Mouse (Mus musculus) thymus, postnatal 0 days (tissue): ENCODE data around the gene Ppp1r15b. TPM values are rescaled to one million over a fixed set of nuclear protein-coding genes. Genes with fewer than 3 reads are reported as not detected.

Source experiments
- polyA plus RNA-seq: library from polyadenylated mRNA; unstranded; fragments of >200 nt; fragmentation: Nextera tagmentation; extraction: Ambion mirVana; gene quantifications from 2 replicates; pipeline ENCODE4 v1.2.1, GENCODE M21; 2015

Gene Ppp1r15b
- polyA plus RNA-seq, 1 experiment from 2014 or later = 32.4 TPM

Other genes starting within 250 kb of the Ppp1r15b start
- gene Mdm4, start 100.6 kb upstream of the Ppp1r15b start, polyA plus RNA-seq = 32.9 and 36.9 TPM in 2 replicates
- 2.1 and 2.6 TPM in 2 replicates for gene Pik3c2b, start 85.5 kb upstream of the Ppp1r15b start, polyA plus RNA-seq
- gene Plekha6, start 33.1 kb downstream of the Ppp1r15b start, polyA plus RNA-seq = 0.28 and 0.44 TPM in 2 replicates
- gene Golt1a, start 178.7 kb downstream of the Ppp1r15b start, polyA plus RNA-seq = not detected in 2 replicates
- 0.39 TPM in 1 of 2 replicates, not detected in the other for gene Kiss1, start 190.7 kb downstream of the Ppp1r15b start, polyA plus RNA-seq
- 0.59 and 0.91 TPM in 2 replicates for gene Ren1, start 219.4 kb downstream of the Ppp1r15b start, polyA plus RNA-seq
- 0.12 and 0.27 TPM in 2 replicates for gene Etnk2, start 232.4 kb downstream of the Ppp1r15b start, polyA plus RNA-seq